Mouse (Mus musculus) bone marrow macrophage, adult 2 months (primary cell): ENCODE results near the gene Prrt1.

Experiments
- CTCF ChIP-seq: IDR thresholded peaks from 2 replicates; pipeline ENCODE4 v1.5.1; 2012; ENCODE audit warnings: low read depth, mild to moderate bottlenecking, low read length, moderate library complexity
- POLR2A ChIP-seq: IDR thresholded peaks from 2 replicates; pipeline ENCODE4 v1.6.1; 2012; ENCODE audit warnings: mild to moderate bottlenecking, low read depth, low read length, borderline replicate concordance

GRCm38 (mm10) chr17:34605609-34606008 is 23.7 kb upstream of the Prrt1 start:
- no peak for TF ChIP-seq CTCF
- 0 out of 2 replicates have a peak, but pooled peaks have one; percentile 4 for TF ChIP-seq POLR2A
